Mouse (Mus musculus): Measurements from ENCODE around the gene Hoxd9.
A peak's percentile ranks its signal among the peaks of the same experiment; 100 is the strongest.

Hoxd9 gene

GRCm38 (mm10) chr2:74733765-74734164 lies 36.2 kb downstream of the Hoxd9 start:
- DNase-seq (ENCODE audit: low read depth) = no peak

- DNase-seq (ENCODE audit: low read depth) = no peak
Measured at GRCm38 (mm10) chr2:74734451-74734850, 36.9 kb downstream of the Hoxd9 start.

- DNase-seq (ENCODE audit: low read depth) = no peak
Measured at GRCm38 (mm10) chr2:74734996-74735811, 37.7 kb downstream of the Hoxd9 start.

- DNase-seq (ENCODE audit: low read depth) = no peak
Measured at GRCm38 (mm10) chr2:74735851-74736687, 38.5 kb downstream of the Hoxd9 start.

GRCm38 (mm10) chr2:74736688-74737577 lies 39.4 kb downstream of the Hoxd9 start:
- no peak for DNase-seq (ENCODE audit: low read depth)

GRCm38 (mm10) chr2:74737578-74738070 lies 40.1 kb downstream of the Hoxd9 start:
- peak; percentile 85 for DNase-seq (ENCODE audit: low read depth)

GRCm38 (mm10) chr2:74738623-74739475 lies 41.3 kb downstream of the Hoxd9 start:
- no peak for DNase-seq (ENCODE audit: low read depth)

GRCm38 (mm10) chr2:74739476-74739800 lies 41.9 kb downstream of the Hoxd9 start:
- no peak for DNase-seq (ENCODE audit: low read depth)

GRCm38 (mm10) chr2:74739869-74740268 lies 42.3 kb downstream of the Hoxd9 start:
- DNase-seq (ENCODE audit: low read depth) = no peak

- no peak for DNase-seq (ENCODE audit: low read depth)
Measured at GRCm38 (mm10) chr2:74740311-74741091, 43.0 kb downstream of the Hoxd9 start.

- DNase-seq (ENCODE audit: low read depth) = peak; percentile 5
Measured at GRCm38 (mm10) chr2:74741252-74741978, 43.9 kb downstream of the Hoxd9 start.

GRCm38 (mm10) chr2:74741979-74742277 lies 44.4 kb downstream of the Hoxd9 start:
- no peak for DNase-seq (ENCODE audit: low read depth)

- DNase-seq (ENCODE audit: low read depth) = no peak
Measured at GRCm38 (mm10) chr2:74745540-74746297, 48.2 kb downstream of the Hoxd9 start.

GRCm38 (mm10) chr2:74746298-74746921 lies 48.9 kb downstream of the Hoxd9 start:
- no peak for DNase-seq (ENCODE audit: low read depth)

- no peak for DNase-seq (ENCODE audit: low read depth)
Measured at GRCm38 (mm10) chr2:74747006-74747405, 49.5 kb downstream of the Hoxd9 start.

- no peak for DNase-seq (ENCODE audit: low read depth)
Measured at GRCm38 (mm10) chr2:74747661-74748141, 50.2 kb downstream of the Hoxd9 start.

GRCm38 (mm10) chr2:74748436-74748995 lies 51.0 kb downstream of the Hoxd9 start:
- no peak for DNase-seq (ENCODE audit: low read depth)

Measured in NIH3T3 (cell line).